Mouse (Mus musculus): ENCODE data around the gene Nos3. TPM values are rescaled to one million over a fixed set of nuclear protein-coding genes. Genes with fewer than 3 reads are reported as not detected.

Nos3 gene
- polyA plus RNA-seq, 1 experiment from 2014 or later = 27.3 TPM

GRCm38 (mm10) chr5:24385887-24386550 is 21.4 kb downstream of the Nos3 start:
- H3K27me3 ChIP-seq (ENCODE audit: control insufficient read depth, insufficient read depth, low read length) = peaks cover 3% of the 10 kb centered on the region; the same call in 1 of the 2 replicates
- WGBS = 85% methylated on average over 10 of the region's 10 CpGs
- H3K9ac ChIP-seq (ENCODE audit: low read length) = no peak overlapping the region
- no peaks in the 10 kb centered on the region for H3K36me3 ChIP-seq (ENCODE audit: control insufficient read depth, insufficient read depth)
- H3K4me2 ChIP-seq (ENCODE audit: low read depth, low read length) = no peak overlapping the region
- peak overlapping the region; percentile 30; the same call in 1 of the 2 replicates for H3K27ac ChIP-seq (ENCODE audit: low read length)
- H3K4me3 ChIP-seq (ENCODE audit: low read length) = no peak overlapping the region
- peaks cover 38% of the 10 kb centered on the region for H3K4me1 ChIP-seq (ENCODE audit: control insufficient read depth, insufficient read depth, low read length)
- H3K9me3 ChIP-seq (replicated peaks; ENCODE audit: control insufficient read depth, low read length) = no peaks in the 10 kb centered on the region
- no peak for ATAC-seq (replicated peaks; ENCODE audit: extremely low read depth, insufficient read depth, low FRiP score)

- under 1% methylated on average over 73 of the region's 73 CpGs for WGBS
These were observed 22.9 kb downstream of the Nos3 start for GRCm38 (mm10) chr5:24387264-24388241.

GRCm38 (mm10) chr5:24388246-24388915 is 23.8 kb downstream of the Nos3 start:
- Histone ChIP-seq H3K9me3 (replicated peaks; ENCODE audit: control insufficient read depth, low read length) (no peaks in the 10 kb centered on the region), H3K27me3 (ENCODE audit: control insufficient read depth, insufficient read depth, low read length) (peaks cover 3% of the 10 kb centered on the region; the same call in 1 of the 2 replicates), H3K4me3 (ENCODE audit: low read length) (peak overlapping the region; percentile 54), H3K36me3 (ENCODE audit: control insufficient read depth, insufficient read depth) (no peaks in the 10 kb centered on the region), H3K4me2 (ENCODE audit: low read depth, low read length) (peak overlapping the region; percentile 91), H3K4me1 (ENCODE audit: control insufficient read depth, insufficient read depth, low read length) (peaks cover 36% of the 10 kb centered on the region), H3K9ac (ENCODE audit: low read length) (peak overlapping the region; percentile 74), H3K27ac (ENCODE audit: low read length) (peak overlapping the region; percentile 43)
- no peak for ATAC-seq (replicated peaks; ENCODE audit: extremely low read depth, insufficient read depth, low FRiP score)
- 30% methylated on average over 26 of the region's 26 CpGs for WGBS

More at GRCm38 (mm10) chr5:24387264-24388241, 22.9 kb downstream of the Nos3 start:
- Histone ChIP-seq H3K9ac (ENCODE audit: low read length) (peak overlapping the region; percentile 74), H3K27ac (ENCODE audit: low read length) (peak overlapping the region; percentile 43), H3K4me3 (ENCODE audit: low read length) (peak overlapping the region; percentile 54), H3K4me2 (ENCODE audit: low read depth, low read length) (peak overlapping the region; percentile 91), H3K9me3 (replicated peaks; ENCODE audit: control insufficient read depth, low read length) (no peaks in the 10 kb centered on the region), H3K36me3 (ENCODE audit: control insufficient read depth, insufficient read depth) (no peaks in the 10 kb centered on the region), H3K4me1 (ENCODE audit: control insufficient read depth, insufficient read depth, low read length) (peaks cover 38% of the 10 kb centered on the region), H3K27me3 (ENCODE audit: control insufficient read depth, insufficient read depth, low read length) (peaks cover 3% of the 10 kb centered on the region; the same call in 1 of the 2 replicates)
- ATAC-seq (replicated peaks; ENCODE audit: extremely low read depth, insufficient read depth, low FRiP score) = peak; percentile 38

GRCm38 (mm10) chr5:24389011-24389657 is 24.5 kb downstream of the Nos3 start:
- Histone ChIP-seq H3K4me2 (ENCODE audit: low read depth, low read length) (no peak overlapping the region), H3K4me3 (ENCODE audit: low read length) (no peak overlapping the region), H3K4me1 (ENCODE audit: control insufficient read depth, insufficient read depth, low read length) (peaks cover 33% of the 10 kb centered on the region), H3K9ac (ENCODE audit: low read length) (peak overlapping the region; percentile 14; the same call in 1 of the 2 replicates), H3K27me3 (ENCODE audit: control insufficient read depth, insufficient read depth, low read length) (peaks cover 3% of the 10 kb centered on the region; the same call in 1 of the 2 replicates), H3K9me3 (replicated peaks; ENCODE audit: control insufficient read depth, low read length) (no peaks in the 10 kb centered on the region), H3K27ac (ENCODE audit: low read length) (peak overlapping the region; percentile 25; the same call in 1 of the 2 replicates), H3K36me3 (ENCODE audit: control insufficient read depth, insufficient read depth) (no peaks in the 10 kb centered on the region)
- WGBS = 62% methylated on average over 6 of the region's 7 CpGs
- ATAC-seq (replicated peaks; ENCODE audit: extremely low read depth, insufficient read depth, low FRiP score) = no peak

- peak overlapping the region; percentile 14; the same call in 1 of the 2 replicates for H3K9ac ChIP-seq (ENCODE audit: low read length)
- H3K36me3 ChIP-seq (ENCODE audit: control insufficient read depth, insufficient read depth) = no peaks in the 10 kb centered on the region
- peaks cover 31% of the 10 kb centered on the region for H3K4me1 ChIP-seq (ENCODE audit: control insufficient read depth, insufficient read depth, low read length)
- no peak for ATAC-seq (replicated peaks; ENCODE audit: extremely low read depth, insufficient read depth, low FRiP score)
- H3K4me2 ChIP-seq (ENCODE audit: low read depth, low read length) = 0 out of 2 replicates have a peak overlapping the region, but pooled peaks have one; percentile 7
- peaks cover 3% of the 10 kb centered on the region; the same call in 1 of the 2 replicates for H3K27me3 ChIP-seq (ENCODE audit: control insufficient read depth, insufficient read depth, low read length)
- no peak overlapping the region for H3K4me3 ChIP-seq (ENCODE audit: low read length)
- H3K27ac ChIP-seq (ENCODE audit: low read length) = peak overlapping the region; percentile 25; the same call in 1 of the 2 replicates
- H3K9me3 ChIP-seq (replicated peaks; ENCODE audit: control insufficient read depth, low read length) = no peaks in the 10 kb centered on the region
- WGBS = 82% methylated on average over 4 of the region's 4 CpGs
These were observed 25.0 kb downstream of the Nos3 start for GRCm38 (mm10) chr5:24389658-24390020.

- no peak within 1 kb of the TSS for H3K4me2 ChIP-seq (ENCODE audit: low read depth, low read length)
- H3K27ac ChIP-seq (ENCODE audit: low read length) = peak within 1 kb of the TSS; percentile 16; the same call in 1 of the 2 replicates
- H3K4me1 ChIP-seq (ENCODE audit: control insufficient read depth, insufficient read depth, low read length) = peaks cover 33% of the 10 kb centered on the region
- no peaks in the 10 kb centered on the region for H3K9me3 ChIP-seq (replicated peaks; ENCODE audit: control insufficient read depth, low read length)
- H3K27me3 ChIP-seq (ENCODE audit: control insufficient read depth, insufficient read depth, low read length) = no peaks in the 10 kb centered on the region
- no peak for ATAC-seq (replicated peaks; ENCODE audit: extremely low read depth, insufficient read depth, low FRiP score)
- 85% methylated on average over 7 of the region's 7 CpGs for WGBS
- H3K4me3 ChIP-seq (ENCODE audit: low read length) = no peak within 1 kb of the TSS
- peaks cover 3% of the 10 kb centered on the region; the same call in 1 of the 2 replicates for H3K36me3 ChIP-seq (ENCODE audit: control insufficient read depth, insufficient read depth)
- no peak within 1 kb of the TSS for H3K9ac ChIP-seq (ENCODE audit: low read length)
These were observed 27.3 kb downstream of the Nos3 start, which contains the start of gene Atg9b for GRCm38 (mm10) chr5:24391864-24392263. TSS of gene Atg9b (minus strand) at chr5:24392143.

- Histone ChIP-seq H3K27me3 (ENCODE audit: control insufficient read depth, insufficient read depth, low read length) (no peaks in the 10 kb centered on the region), H3K4me3 (ENCODE audit: low read length) (no peak overlapping the region), H3K4me1 (ENCODE audit: control insufficient read depth, insufficient read depth, low read length) (peaks cover 26% of the 10 kb centered on the region), H3K9ac (ENCODE audit: low read length) (no peak overlapping the region), H3K4me2 (ENCODE audit: low read depth, low read length) (no peak overlapping the region), H3K9me3 (replicated peaks; ENCODE audit: control insufficient read depth, low read length) (no peaks in the 10 kb centered on the region), H3K36me3 (ENCODE audit: control insufficient read depth, insufficient read depth) (peaks cover 3% of the 10 kb centered on the region; the same call in 1 of the 2 replicates), H3K27ac (ENCODE audit: low read length) (peak overlapping the region; percentile 16; the same call in 1 of the 2 replicates)
- WGBS = 66% methylated on average over 7 of the region's 7 CpGs
- ATAC-seq (replicated peaks; ENCODE audit: extremely low read depth, insufficient read depth, low FRiP score) = no peak
These were observed 28.1 kb downstream of the Nos3 start for GRCm38 (mm10) chr5:24392724-24393123.

GRCm38 (mm10) chr5:24393392-24393997 is 28.9 kb downstream of the Nos3 start, which contains the start of gene Abcb8:
TSS of gene Abcb8 (plus strand) at chr5:24393663.
- Histone ChIP-seq H3K36me3 (ENCODE audit: control insufficient read depth, insufficient read depth) (peaks cover 3% of the 10 kb centered on the region; the same call in 1 of the 2 replicates), H3K27ac (ENCODE audit: low read length) (peak within 1 kb of the TSS; percentile 75), H3K4me2 (ENCODE audit: low read depth, low read length) (peak within 1 kb of the TSS; percentile 64), H3K27me3 (ENCODE audit: control insufficient read depth, insufficient read depth, low read length) (no peaks in the 10 kb centered on the region), H3K4me3 (ENCODE audit: low read length) (peak within 1 kb of the TSS; percentile 52), H3K9ac (ENCODE audit: low read length) (peak within 1 kb of the TSS; percentile 55), H3K4me1 (ENCODE audit: control insufficient read depth, insufficient read depth, low read length) (peaks cover 22% of the 10 kb centered on the region), H3K9me3 (replicated peaks; ENCODE audit: control insufficient read depth, low read length) (no peaks in the 10 kb centered on the region)
- ATAC-seq (replicated peaks; ENCODE audit: extremely low read depth, insufficient read depth, low FRiP score) = no peak
- 24% methylated on average over 7 of the region's 7 CpGs for whole genome bisulfite sequencing
